Mouse (Mus musculus) C2C12 (cell line): ENCODE results near the gene Asphd2.

ENCODE experiments used
- CTCF ChIP-seq: IDR thresholded peaks from one replicate; pipeline ENCODE4 v1.5.1; 2011; ENCODE audit not compliant: control insufficient read depth, insufficient read depth, insufficient read length
- FOSL1 ChIP-seq: IDR thresholded peaks from one replicate; pipeline ENCODE4 v1.8.0; 2011; ENCODE audit warnings: mild to moderate bottlenecking, low read length; ENCODE audit not compliant: poor library complexity, insufficient read depth, severe bottlenecking
- MAX ChIP-seq: IDR thresholded peaks from one replicate; pipeline ENCODE4 v1.6.1; 2011; ENCODE audit warnings: mild to moderate bottlenecking, control low read depth
- MYOD1 ChIP-seq: IDR thresholded peaks from one replicate; pipeline ENCODE4 v1.6.1; 2011; ENCODE audit warnings: low read depth; ENCODE audit not compliant: control insufficient read depth, insufficient read length
- USF1 ChIP-seq: IDR thresholded peaks from one replicate; pipeline ENCODE4 v1.6.1; 2011; ENCODE audit warnings: low read depth, mild to moderate bottlenecking, control low read depth, moderate library complexity

- TF ChIP-seq CTCF, result no peak
- TF ChIP-seq USF1, result no peak
- no peak for TF ChIP-seq FOSL1
- no peak for TF ChIP-seq MAX
- no peak for TF ChIP-seq MYOD1
These were observed 24.9 kb upstream of the Asphd2 start for GRCm38 (mm10) chr5:112419535-112419934.
